ENCODE assay signal across 21 mouse cellular contexts in genomic region chr4:131411936-131412335, GRCm38 (mm10).
"Had no signal": no experiment of that assay in that cellular context is flagged by ENCODE, and none has a peak within 500 bp of the region (broad histone marks: within the 10 kb centered on the region; RNA-seq: fewer than 3 reads in every experiment).

No protein-coding gene starts in this region.

- H3K36me3 ChIP-seq: limb, embryonic 12.5 days; limb, embryonic 15.5 days had no signal

- H3K9me3 ChIP-seq: limb, embryonic 12.5 days; limb, embryonic 15.5 days had no signal

- H3K4me2 ChIP-seq: limb, embryonic 12.5 days; limb, embryonic 15.5 days; liver, embryonic 11.5 days; lung, embryonic 14.5 days; midbrain, embryonic 11.5 days had no signal

- ATAC-seq: intestine, postnatal 0 days; liver, postnatal 0 days; lung, postnatal 0 days had no signal

- H3K4me3 ChIP-seq: limb, embryonic 12.5 days; limb, embryonic 15.5 days had no signal

- H3K9ac ChIP-seq: limb, embryonic 12.5 days; limb, embryonic 15.5 days; liver, embryonic 14.5 days; liver, postnatal 0 days; lung, embryonic 14.5 days had no signal

- H3K27ac ChIP-seq: kidney, postnatal 0 days; limb, embryonic 12.5 days; limb, embryonic 15.5 days; liver, embryonic 14.5 days; macrophage; stomach, postnatal 0 days had no signal

- DNase-seq: kidney, adult 2 months; kidney, postnatal 25 days; left cerebral cortex, postnatal 4 days; liver, postnatal 0 days; lung, embryonic 14.5 days; midbrain, embryonic 14.5 days; right cerebral cortex, adult 18-20 months; right cerebral cortex, postnatal 14 days; right cerebral cortex, postnatal 4 days; thymus, adult 2 months; thymus, postnatal 14 days had no signal
